In genomic region chr11:38224300-38224699, GRCm38 (mm10) we compare ENCODE assay signal across 29 mouse cellular contexts.
DNase-seq lines count a peak whose midpoint lies in the region; ATAC-seq and TF ChIP-seq lines count a peak whose summit lies in the region.
"Had no signal": no experiment of that assay in that cellular context is flagged by ENCODE, and none has a peak within 500 bp of the region (broad histone marks: within the 10 kb centered on the region; RNA-seq: fewer than 3 reads in every experiment).

No protein-coding gene starts in this region.

- H3K4me1 ChIP-seq in forebrain, embryonic 13.5 days, result 0 out of 2 replicates have a peak, but pooled peaks cover 4% of the 10 kb centered on the region
- no peaks in the 10 kb centered on the region for H3K4me1 ChIP-seq in forebrain, embryonic 10.5 days
- H3K4me1 ChIP-seq in midbrain, postnatal 0 days (ENCODE audit: insufficient read depth, low read length), result no peaks in the 10 kb centered on the region
- no peaks in the 10 kb centered on the region for H3K4me1 ChIP-seq in midbrain, embryonic 11.5 days (ENCODE audit: control insufficient read depth, insufficient read depth, low read length)
- peaks cover 4% of the 10 kb centered on the region for H3K4me1 ChIP-seq in forebrain, embryonic 16.5 days (replicated peaks; ENCODE audit: control insufficient read depth, insufficient read depth, low read length)
- H3K4me1 ChIP-seq: embryonic facial prominence, embryonic 15.5 days; hindbrain, embryonic 15.5 days; limb, embryonic 13.5 days; liver, embryonic 12.5 days; neural tube, embryonic 13.5 days had no signal

- ATAC-seq in forebrain, embryonic 13.5 days, result peak; percentile 89
- no peak for ATAC-seq in midbrain, postnatal 0 days (ENCODE audit: low FRiP score)
- ATAC-seq in midbrain, embryonic 11.5 days (ENCODE audit: low FRiP score), result no peak
- ATAC-seq in forebrain, embryonic 16.5 days, result peak; percentile 96
- ATAC-seq: liver, embryonic 12.5 days; liver, postnatal 0 days; lung, postnatal 0 days; midbrain, embryonic 16.5 days had no signal

- H3K27me3 ChIP-seq in forebrain, embryonic 13.5 days, result no peaks in the 10 kb centered on the region
- H3K27me3 ChIP-seq in forebrain, embryonic 10.5 days (ENCODE audit: poor library complexity, severe bottlenecking), result no peaks in the 10 kb centered on the region
- no peaks in the 10 kb centered on the region for H3K27me3 ChIP-seq in midbrain, postnatal 0 days (ENCODE audit: insufficient read depth, low read length)
- no peaks in the 10 kb centered on the region for H3K27me3 ChIP-seq in midbrain, embryonic 11.5 days (ENCODE audit: control insufficient read depth, insufficient read depth, low read length)
- H3K27me3 ChIP-seq in forebrain, embryonic 16.5 days (replicated peaks; ENCODE audit: control insufficient read depth, insufficient read depth, low read length), result no peaks in the 10 kb centered on the region
- H3K27me3 ChIP-seq: embryonic facial prominence, embryonic 15.5 days; hindbrain, embryonic 15.5 days; limb, embryonic 13.5 days; liver, embryonic 12.5 days; neural tube, embryonic 13.5 days had no signal

- no peaks in the 10 kb centered on the region for H3K9me3 ChIP-seq in forebrain, embryonic 13.5 days (replicated peaks)
- no peaks in the 10 kb centered on the region for H3K9me3 ChIP-seq in forebrain, embryonic 10.5 days
- no peaks in the 10 kb centered on the region for H3K9me3 ChIP-seq in midbrain, postnatal 0 days (ENCODE audit: low read length)
- no peaks in the 10 kb centered on the region for H3K9me3 ChIP-seq in midbrain, embryonic 11.5 days (ENCODE audit: control insufficient read depth, low read length)
- H3K9me3 ChIP-seq in forebrain, embryonic 16.5 days (ENCODE audit: control insufficient read depth, low read length), result no peaks in the 10 kb centered on the region
- H3K9me3 ChIP-seq: embryonic facial prominence, embryonic 15.5 days; hindbrain, embryonic 15.5 days; limb, embryonic 13.5 days; liver, embryonic 12.5 days; neural tube, embryonic 13.5 days had no signal

- no peak overlapping the region for H3K9ac ChIP-seq in forebrain, embryonic 13.5 days
- H3K9ac ChIP-seq in midbrain, postnatal 0 days (replicated peaks; ENCODE audit: low read length, poor library complexity, severe bottlenecking), result no peak overlapping the region
- H3K9ac ChIP-seq in midbrain, embryonic 11.5 days (ENCODE audit: low read length), result no peak overlapping the region
- no peak overlapping the region for H3K9ac ChIP-seq in forebrain, embryonic 16.5 days (replicated peaks; ENCODE audit: low read depth, low read length)
- H3K9ac ChIP-seq: embryonic facial prominence, embryonic 15.5 days; hindbrain, embryonic 15.5 days; limb, embryonic 13.5 days; liver, embryonic 12.5 days; liver, postnatal 0 days; neural tube, embryonic 13.5 days had no signal

- H3K4me3 ChIP-seq in forebrain, embryonic 13.5 days, result no peak overlapping the region
- no peak overlapping the region for H3K4me3 ChIP-seq in forebrain, embryonic 10.5 days
- H3K4me3 ChIP-seq in midbrain, postnatal 0 days (ENCODE audit: low read depth, low read length), result no peak overlapping the region
- H3K4me3 ChIP-seq in midbrain, embryonic 11.5 days (ENCODE audit: low read depth, low read length), result no peak overlapping the region
- no peak overlapping the region for H3K4me3 ChIP-seq in forebrain, embryonic 16.5 days (replicated peaks; ENCODE audit: low read length)
- H3K4me3 ChIP-seq: embryonic facial prominence, embryonic 15.5 days; gastrocnemius, adult 2 months; hindbrain, embryonic 15.5 days; limb, embryonic 13.5 days; liver, embryonic 12.5 days; neural tube, embryonic 13.5 days had no signal

- no peaks in the 10 kb centered on the region for H3K36me3 ChIP-seq in forebrain, embryonic 13.5 days (ENCODE audit: poor library complexity, severe bottlenecking)
- no peaks in the 10 kb centered on the region for H3K36me3 ChIP-seq in forebrain, embryonic 10.5 days (replicated peaks)
- no peaks in the 10 kb centered on the region for H3K36me3 ChIP-seq in midbrain, postnatal 0 days (ENCODE audit: insufficient read depth, low read length)
- H3K36me3 ChIP-seq in midbrain, embryonic 11.5 days (ENCODE audit: control insufficient read depth, insufficient read depth, low read length), result no peaks in the 10 kb centered on the region
- H3K36me3 ChIP-seq in forebrain, embryonic 16.5 days (ENCODE audit: control insufficient read depth, insufficient read depth), result no peaks in the 10 kb centered on the region
- H3K36me3 ChIP-seq: embryonic facial prominence, embryonic 15.5 days; hindbrain, embryonic 15.5 days; limb, embryonic 13.5 days; liver, embryonic 12.5 days; neural tube, embryonic 13.5 days had no signal

- DNase-seq in forebrain, embryonic 10.5 days (ENCODE audit: extremely low spot score, low spot score), result no peak
- peak; percentile 30 for DNase-seq in midbrain, postnatal 0 days (ENCODE audit: low spot score)
- DNase-seq in midbrain, embryonic 11.5 days (ENCODE audit: low spot score, missing footprints), result no peak
- DNase-seq in brain, embryonic 18.5 days (ENCODE audit: low read depth, low spot score), result peak; percentile 30
- DNase-seq in gastrocnemius, adult 18-20 months (ENCODE audit: low spot score), result no peak
- DNase-seq: adrenal gland, postnatal 25 days; cerebellum, adult 9-10 months; embryo, embryonic 11 days; gastrocnemius, adult 2 months; gastrocnemius, postnatal 36 days; heart, adult 18-20 months; heart, postnatal 36 days; kidney, adult 8-10 months; kidney, postnatal 4 days; liver, postnatal 0 days; right cerebral cortex, postnatal 14 days; thymus, postnatal 25 days had no signal

- H3K4me2 ChIP-seq in forebrain, embryonic 13.5 days, result no peak overlapping the region
- H3K4me2 ChIP-seq in midbrain, postnatal 0 days (ENCODE audit: low read depth, low read length, poor library complexity, severe bottlenecking), result no peak overlapping the region
- no peak overlapping the region for H3K4me2 ChIP-seq in midbrain, embryonic 11.5 days
- no peak overlapping the region for H3K4me2 ChIP-seq in forebrain, embryonic 16.5 days (ENCODE audit: low read length)
- H3K4me2 ChIP-seq: embryonic facial prominence, embryonic 15.5 days; heart, embryonic 11.5 days; hindbrain, embryonic 15.5 days; limb, embryonic 13.5 days; liver, embryonic 12.5 days; neural tube, embryonic 13.5 days had no signal

- TF ChIP-seq CTCF in midbrain, postnatal 0 days (IDR thresholded peaks at IDR 0.05), result no peak

- no peak overlapping the region for H3K27ac ChIP-seq in forebrain, embryonic 13.5 days
- no peak overlapping the region for H3K27ac ChIP-seq in forebrain, embryonic 10.5 days
- H3K27ac ChIP-seq in midbrain, postnatal 0 days (ENCODE audit: low read depth, low read length), result no peak overlapping the region
- H3K27ac ChIP-seq in midbrain, embryonic 11.5 days (ENCODE audit: low read depth, low read length), result no peak overlapping the region
- no peak overlapping the region for H3K27ac ChIP-seq in forebrain, embryonic 16.5 days (ENCODE audit: low read length)
- H3K27ac ChIP-seq: embryonic facial prominence, embryonic 15.5 days; gastrocnemius, adult 2 months; hindbrain, embryonic 15.5 days; kidney, postnatal 0 days; limb, embryonic 13.5 days; liver, embryonic 12.5 days; macrophage; neural tube, embryonic 13.5 days had no signal

- 28% methylated on average over 3 of the region's 3 CpGs for WGBS in forebrain, embryonic 13.5 days
- 92% methylated on average over 3 of the region's 3 CpGs for WGBS in forebrain, embryonic 10.5 days
- 49% methylated on average over 3 of the region's 3 CpGs for WGBS in midbrain, postnatal 0 days
- 84% methylated on average over 3 of the region's 3 CpGs for WGBS in midbrain, embryonic 11.5 days
- 14% methylated on average over 3 of the region's 3 CpGs for WGBS in forebrain, embryonic 16.5 days

Comparison
In these comparisons a context has a peak if more than half of its experiments do, and no peak if none do; other contexts are left out.
1. DNase-seq: peak in midbrain, postnatal 0 days (single experiment) and brain, embryonic 18.5 days (single experiment); none in forebrain, embryonic 10.5 days (single experiment), midbrain, embryonic 11.5 days (single experiment) and gastrocnemius, adult 18-20 months (single experiment).
2. ATAC-seq: peak in forebrain, embryonic 13.5 days (single experiment) and forebrain, embryonic 16.5 days (single experiment); none in midbrain, postnatal 0 days (single experiment) and midbrain, embryonic 11.5 days (single experiment).